Mouse (Mus musculus): ENCODE data around the gene Nyap1. TPM values are rescaled to one million over a fixed set of nuclear protein-coding genes. Genes with fewer than 3 reads are reported as not detected.

Gene Nyap1
- total RNA-seq (2021) = 10 to 100 TPM; 65.4 to 66.3 TPM

DNA sequence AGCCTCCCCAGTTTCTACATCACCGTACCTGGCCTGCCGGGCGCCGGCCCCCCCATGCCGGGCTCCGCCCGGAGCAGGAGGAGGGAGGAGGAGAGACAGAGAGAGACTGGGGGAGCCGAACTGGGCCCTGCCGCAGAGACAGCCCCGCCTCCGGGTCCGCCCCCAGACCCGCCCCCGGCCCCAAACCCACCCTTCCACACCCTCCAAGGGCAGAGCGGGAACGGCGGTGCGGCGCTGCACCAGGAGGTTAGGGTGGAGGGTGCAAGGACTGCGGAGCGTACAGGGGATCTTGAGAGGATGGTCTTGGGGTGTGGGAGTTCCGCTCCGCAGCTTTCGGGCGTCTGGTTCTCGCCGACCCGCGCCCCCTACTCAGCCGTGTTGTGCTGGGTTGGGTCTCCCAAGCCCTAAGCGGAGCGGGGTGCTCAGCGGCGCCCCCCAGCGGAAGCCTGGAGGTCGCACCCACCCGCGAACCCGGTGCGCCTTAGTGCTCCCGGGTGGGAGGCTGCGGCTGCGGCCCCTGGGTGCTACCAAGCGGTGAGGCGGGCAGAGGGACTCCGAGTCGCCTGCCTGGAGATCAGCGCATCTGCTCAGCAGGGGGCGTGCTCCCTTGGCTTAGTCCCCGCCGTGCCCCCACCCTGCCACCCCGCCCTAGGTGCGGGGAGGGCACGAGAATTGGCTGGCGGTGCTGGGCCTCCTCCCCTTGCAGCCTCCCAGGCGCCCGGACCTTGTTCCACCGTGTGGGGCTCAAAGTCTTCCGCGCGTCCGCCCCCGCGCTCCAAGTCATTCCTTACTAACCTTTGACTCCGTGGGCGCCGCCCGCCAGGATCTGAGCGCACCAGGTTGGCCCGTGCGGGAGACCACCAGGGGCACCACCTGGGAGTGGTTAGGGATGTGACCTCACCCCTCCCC lies at the start of gene Nyap1:
Gene Nyap1 (minus strand): TSS at position 585 of the 909 bp plus-strand sequence.
- peak; percentile 86 for DNase-seq

DNA sequence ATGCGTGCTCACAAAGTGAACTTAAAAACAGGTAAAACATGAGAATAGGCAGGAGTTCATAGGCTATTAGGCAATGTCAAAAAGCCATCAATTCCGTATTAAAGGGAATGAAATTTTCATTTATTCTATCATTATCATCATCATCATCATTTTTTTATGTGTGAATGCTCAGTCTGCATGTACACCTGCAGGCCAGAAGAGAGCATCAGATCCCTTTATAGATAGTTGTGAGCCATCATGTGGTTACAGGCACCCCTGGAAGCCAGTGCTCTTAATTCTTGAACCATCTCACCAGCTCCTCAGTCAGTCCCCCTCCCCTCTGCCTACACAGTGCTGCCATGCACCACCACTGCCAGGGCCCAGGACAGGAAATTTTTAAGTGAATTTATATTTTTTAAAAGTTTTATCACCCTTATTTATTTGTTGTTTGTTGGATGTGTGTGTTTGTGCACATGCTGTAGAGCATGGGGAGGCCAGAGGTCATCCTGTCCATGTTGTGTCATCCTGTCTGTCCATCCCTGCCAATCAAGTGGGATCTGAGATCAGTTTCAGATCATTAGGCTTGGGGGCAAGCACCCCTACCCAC lies 47.6 kb upstream of the Nyap1 start:
- no peak for DNase-seq

DNA sequence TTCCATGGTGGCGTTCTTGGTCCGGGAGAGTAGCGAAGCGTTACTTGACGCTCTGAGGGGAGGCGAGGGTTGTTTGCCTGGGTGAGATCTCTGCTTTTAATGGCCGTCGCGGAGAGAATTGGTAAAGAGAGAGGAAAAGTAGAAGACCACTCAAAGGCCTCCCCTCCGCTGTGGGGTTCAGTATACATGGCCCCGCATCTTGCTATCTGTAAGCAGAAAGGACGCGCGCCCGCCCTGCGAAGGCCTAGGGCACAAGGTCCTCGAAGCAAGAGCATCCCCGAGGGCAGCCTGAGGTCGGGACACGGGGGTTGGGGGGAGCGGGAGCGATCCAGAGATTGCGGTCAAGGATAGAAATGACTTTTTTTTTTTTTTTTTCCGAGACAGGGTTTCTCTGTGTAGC lies 46.8 kb upstream of the Nyap1 start:
- no peak for DNase-seq

DNA sequence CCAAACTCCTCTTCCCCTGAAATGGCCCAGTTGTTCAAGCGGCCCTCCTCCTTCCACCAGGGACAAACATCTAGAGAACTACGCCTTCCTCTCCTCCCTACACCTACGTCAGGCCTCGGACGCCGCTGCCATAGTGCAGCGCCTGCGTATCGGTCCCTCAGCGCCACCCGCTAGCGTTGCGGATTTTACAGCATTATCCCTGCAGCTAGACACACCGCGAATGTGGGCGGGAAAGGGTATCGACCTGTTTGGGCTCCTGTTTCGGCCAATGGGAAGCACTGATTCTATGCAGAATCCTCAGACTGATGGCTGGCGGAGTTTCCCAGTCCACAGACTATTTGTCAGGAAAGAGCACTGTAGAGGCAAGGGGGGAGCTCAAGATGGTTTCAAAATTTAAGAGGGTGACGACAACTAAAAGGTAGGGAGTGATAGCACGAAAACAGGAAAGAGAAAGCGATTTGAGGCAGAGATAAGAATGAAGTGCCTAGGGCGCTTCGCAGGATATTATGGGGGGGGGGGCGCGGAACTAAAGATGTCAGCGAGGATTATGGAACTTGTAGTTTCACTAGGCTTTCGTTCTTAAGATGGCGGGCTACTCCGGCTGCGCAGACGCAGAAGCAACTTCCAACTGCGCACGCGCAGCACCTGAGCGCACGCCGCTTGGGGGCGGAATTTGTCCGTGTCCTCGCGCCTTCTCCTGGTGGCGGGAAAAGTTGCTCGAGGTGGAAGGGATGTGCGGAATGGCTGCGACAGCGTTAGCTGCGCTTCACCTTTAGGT lies 45.9 kb upstream of the Nyap1 start, which contains the start of the genes Mepce and Zcwpw1:
Gene Mepce (minus strand): TSS at position 505 of the 778 bp plus-strand sequence.
Gene Zcwpw1 (plus strand): TSS at position 648 of the 778 bp plus-strand sequence.
- DNase-seq = peak; percentile 96 to 97

DNA sequence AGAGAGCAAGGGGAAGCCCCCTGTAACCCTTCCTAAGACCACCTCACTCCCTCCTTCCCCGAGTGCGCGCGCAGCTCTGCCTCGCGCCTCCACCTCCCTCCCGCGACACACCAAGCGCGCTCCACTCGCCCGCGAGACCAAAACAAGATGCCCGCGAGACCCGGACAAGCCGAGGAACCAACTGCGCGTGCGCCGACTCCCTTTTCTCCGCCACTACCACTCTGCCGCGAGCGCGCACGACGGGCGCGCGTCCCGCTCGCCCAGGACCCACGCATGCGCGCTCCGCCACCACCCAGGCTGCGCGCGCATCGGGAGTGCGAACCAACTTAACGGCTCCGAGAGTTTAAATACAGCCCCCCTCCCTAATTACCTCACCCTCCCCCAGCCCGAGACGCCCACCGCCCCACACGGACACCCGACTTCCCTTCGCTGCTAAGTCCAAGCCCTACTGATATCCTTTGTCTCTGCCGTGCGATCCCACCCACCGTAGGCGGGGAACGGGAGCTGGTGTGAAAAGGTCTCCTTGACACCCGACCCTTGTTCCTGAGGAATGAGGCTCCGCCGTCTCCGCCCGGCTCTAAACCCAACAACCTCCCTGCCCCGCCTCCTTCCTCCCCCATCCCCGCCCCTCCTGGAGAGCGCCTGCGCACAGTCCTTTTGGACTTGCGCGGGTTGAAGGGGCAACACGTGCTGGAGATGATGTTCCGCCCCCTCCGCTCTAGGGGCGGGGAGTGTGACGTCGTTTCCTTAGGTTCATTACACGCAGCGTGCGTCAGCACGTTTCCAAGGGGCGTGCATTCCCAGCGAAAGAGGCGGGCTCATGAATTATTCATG lies 44.9 kb upstream of the Nyap1 start:
- DNase-seq = peak; percentile 98 to 99

DNA sequence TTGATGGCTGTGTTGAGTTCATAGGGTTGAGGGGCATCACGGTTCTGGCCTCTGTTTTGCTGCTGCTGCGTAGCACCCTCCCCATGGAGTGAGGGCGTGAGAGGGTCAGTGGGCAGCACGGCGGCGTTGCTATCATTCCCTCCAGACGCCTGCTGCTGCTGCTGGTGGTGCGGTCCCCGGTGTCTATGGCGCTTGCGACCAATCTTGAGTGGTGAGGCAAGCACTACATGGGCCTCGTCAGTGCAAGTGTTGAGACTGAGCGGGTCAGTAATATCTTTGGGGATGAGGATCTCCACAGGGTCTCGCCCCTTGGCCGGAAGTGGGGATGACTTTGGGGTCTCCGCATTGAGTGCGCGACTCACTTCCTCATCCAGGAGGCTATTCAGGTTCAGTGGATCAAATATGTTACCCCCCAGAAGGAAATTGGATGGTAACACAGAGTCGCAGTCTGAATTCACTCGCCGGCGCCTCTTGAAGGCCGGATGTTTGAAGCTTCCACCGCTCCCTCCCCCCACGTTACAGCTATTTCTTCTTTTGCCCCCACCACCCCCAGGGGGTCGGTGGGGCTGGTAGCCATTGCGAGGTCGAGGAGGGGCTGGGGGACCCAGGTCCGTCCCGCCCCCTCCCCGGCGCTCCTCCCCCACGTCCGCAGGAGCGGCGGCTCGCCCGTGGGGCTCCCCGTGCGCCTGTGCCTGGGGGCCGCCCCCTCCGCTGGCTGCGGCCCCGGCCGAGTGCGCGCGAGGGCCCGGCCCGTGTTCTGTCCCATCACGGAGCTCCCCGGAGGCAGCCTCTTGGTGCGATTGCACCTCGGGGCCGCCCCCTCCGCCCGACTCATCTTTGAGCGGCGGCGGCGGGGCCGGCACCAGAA lies 44.0 kb upstream of the Nyap1 start:
- no peak for DNase-seq

DNA sequence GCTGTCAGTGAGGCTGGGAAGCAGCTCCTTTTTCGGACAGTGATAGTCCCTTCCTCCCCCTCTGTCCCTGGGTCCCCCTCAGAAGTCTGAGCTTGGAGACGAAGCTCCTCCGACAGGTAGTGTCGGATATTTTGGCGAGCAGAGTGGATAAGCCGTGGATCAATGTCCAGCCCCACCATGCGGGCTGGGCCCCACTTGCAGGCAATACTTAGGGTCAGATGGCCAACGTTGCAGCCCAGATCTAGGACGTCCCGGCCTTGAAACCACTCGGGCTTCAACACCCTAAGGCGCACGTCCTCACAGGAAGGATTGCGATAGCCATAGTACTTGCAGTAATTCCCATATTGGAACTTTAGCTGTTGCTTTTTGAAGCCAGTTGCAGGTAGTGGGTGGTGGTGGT lies 43.1 kb upstream of the Nyap1 start:
- no peak for DNase-seq

DNA sequence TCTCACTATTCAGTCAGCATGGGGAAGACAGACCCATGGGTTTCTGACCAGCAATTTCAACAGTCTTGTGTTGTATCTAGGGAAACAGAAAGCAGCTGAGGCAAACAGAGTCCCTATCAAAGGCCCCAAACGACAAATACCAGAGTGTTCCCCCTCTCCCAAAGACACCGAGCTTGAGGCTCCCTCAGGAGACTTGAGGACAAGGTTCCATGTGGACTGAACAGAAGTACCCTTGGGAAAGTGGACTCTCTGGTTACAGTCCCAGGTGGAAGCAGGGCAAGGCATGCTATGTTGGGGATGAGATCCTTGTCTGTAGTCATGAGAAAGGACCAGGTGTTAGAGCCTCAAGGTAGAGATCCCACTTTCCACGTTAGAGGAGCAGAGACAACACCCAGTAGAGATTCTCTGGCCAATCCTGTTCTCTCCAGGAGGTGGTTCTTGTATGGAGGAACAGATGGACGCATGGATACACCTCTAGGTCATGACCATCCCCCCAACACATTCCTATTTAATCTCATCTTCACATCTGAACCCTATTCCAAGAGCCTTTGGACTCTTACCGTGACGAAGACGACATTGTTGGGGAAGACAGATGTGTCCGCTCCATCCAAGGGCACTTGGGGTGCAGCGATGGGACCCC lies 42.6 kb upstream of the Nyap1 start:
- no peak for DNase-seq

DNA sequence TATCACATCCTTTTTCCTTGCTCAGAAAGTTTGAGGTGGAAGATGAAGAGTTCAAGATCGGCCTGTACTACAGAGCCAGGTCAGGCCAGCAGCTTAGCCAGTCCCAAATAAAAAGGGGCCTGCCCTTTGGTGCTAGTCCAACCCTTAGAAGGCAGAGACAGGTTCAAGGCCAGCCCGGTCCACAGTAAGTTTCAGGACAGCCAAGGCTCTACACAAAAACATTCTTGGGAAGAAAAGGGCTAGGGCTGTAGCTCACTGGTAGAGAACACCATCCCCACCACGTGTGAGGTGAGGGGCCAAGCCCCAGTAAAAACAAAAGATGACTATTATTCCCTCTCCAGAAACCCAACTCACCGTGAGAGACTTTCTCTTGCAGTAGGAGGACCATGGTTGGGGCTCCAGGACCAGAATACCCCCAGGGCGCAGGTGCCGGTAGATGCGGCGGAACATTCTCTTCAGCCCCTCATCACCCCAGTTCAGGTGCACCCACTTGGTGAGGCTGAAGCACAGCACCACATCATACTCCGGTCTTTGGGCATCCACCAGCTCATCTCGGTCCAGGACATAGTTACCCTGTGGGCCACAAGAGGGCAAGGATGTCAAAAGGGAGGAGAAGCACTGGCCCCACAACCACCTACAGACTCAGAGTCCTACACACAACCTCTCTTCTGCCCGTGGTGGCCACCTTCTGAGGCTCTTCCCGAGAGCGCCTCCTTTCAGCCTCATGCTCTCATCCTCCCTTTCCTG lies 41.5 kb upstream of the Nyap1 start:
- DNase-seq = no peak

DNA sequence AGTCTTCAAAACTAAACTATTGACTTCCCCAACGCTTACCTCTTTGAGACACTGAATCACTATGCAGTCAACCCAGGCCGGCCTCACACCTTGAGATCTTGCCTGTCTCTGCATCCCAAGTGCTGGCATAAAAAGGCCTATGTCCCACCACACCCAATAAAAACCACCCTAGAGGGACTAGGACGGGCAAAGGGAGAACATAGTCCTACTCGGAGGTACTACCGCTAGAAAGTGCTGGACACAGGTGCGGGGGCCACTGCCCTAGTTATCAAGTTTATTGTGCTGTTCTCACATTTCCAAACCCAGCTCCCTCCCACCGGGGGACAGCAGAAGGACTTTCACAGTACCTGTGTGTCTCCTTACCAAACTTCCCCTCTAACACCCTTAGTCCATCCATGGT lies 40.3 kb upstream of the Nyap1 start:
- DNase-seq = no peak

DNA sequence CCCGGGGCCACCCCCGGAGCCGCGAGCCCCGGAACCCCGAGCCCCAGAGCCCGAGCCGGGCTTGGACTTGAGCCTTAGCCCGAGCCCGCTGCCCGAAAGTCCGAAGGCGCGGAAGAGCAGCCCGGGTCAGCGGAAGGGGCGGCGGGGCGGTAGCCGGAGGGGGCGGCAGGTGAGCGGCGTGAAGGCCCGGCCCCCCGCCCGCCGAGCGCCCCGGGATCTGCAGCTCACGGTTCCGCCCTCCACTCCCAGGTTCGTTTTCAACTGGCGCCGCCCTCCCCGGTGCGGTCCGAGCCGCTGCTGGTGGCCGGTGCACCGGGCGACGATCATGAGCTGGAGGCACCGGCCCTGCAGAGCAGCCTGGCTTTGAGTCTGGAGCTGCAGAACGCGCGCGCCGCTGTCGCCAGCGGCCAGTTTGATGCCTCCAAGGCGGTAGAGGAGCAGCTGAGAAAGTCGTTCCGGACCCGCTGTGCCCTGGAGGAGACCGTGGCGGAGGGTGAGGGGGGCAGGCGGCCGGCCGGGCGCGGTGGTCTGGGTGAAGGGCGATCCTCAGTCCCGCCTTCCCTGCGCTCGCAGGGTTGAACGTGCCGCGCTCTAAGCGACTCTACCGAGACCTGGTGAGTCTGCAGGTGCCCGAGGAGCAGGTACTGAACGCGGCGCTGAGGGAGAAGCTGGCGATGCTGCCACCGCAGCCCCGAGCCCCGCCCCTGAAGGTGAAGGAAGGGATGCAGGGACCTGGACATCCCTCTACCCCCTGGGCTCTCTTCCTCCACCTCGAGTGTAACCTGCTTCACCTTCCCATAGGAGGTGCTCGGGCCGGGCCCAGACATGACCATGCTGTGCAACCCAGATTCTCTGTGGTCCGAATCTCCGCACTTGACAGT lies 37.9 kb upstream of the Nyap1 start:
- DNase-seq = no peak

DNA sequence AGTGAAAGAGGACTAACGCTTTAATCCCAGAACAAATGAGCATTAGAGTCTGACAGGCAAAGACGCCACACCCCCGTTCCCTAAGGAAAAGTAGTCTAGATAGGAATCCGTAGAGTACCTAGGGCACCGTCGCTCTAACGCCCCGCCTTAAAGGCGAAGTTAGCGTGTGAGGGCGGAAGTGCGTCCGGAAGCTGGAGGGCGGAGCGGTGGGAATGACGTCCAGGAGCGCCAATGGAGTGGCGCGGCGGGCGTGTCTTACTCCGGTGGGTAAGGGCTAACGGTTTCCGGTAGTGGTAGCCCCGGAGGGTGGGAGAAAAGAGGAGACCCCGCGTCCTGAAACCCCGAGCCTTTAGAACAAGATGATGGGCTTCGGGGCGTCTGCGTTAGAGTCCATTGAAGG lies 37.2 kb upstream of the Nyap1 start, which contains the start of gene Ppp1r35:
Gene Ppp1r35 (plus strand): TSS at position 215 of the 400 bp plus-strand sequence.
- DNase-seq = peak; percentile 96 to 97

DNA sequence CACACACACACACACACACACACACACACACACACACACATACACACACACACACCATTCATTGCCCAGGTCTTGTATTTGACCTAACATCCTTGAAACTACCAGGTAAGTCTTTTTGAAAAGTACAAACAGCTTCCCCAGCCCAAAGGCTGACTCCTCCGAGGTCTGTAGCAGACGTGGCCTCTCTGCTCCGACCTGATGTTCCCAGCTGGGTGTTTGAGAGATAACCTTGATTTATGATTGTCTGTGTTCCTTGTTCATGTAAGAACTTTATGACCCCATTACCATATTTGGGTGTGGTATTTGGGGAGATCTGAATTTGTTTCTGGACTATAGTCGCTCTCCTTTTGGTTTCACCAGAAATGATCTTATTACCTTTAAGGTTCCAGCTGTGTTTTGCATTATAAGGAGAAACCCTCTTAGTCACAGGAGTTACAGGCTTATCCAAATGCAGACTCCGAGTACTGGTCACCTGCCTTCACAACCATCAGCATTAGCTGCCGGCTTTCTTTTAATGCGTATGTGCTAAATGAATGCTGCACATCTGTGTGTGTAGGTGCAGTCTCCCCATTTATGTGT lies 35.9 kb upstream of the Nyap1 start:
- no peak for DNase-seq

DNA sequence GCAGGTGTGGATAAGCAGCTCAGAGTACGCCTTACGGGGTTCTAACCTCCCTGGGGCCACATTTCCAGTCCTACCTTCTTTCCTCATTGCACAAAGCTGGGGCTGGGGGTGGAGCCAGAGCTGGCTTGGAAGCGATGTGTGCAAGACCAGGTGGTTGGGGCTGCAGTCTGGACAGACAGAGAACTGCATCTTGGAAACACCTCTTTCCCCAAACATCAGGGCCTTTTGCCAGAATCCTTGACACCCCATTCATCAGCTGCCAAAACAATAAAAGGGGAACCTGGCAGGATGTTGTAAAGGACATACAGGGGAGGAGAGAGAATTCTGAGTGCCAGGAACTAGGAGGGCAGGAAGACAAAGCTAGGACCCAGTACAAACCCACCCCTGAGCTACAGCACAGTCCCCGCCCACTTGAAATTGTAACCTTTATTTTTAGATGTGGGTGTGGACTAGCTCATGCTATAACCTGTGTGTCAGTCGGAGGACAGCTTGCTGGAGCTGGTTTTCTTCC lies 35.1 kb upstream of the Nyap1 start:
- no peak for DNase-seq

DNA sequence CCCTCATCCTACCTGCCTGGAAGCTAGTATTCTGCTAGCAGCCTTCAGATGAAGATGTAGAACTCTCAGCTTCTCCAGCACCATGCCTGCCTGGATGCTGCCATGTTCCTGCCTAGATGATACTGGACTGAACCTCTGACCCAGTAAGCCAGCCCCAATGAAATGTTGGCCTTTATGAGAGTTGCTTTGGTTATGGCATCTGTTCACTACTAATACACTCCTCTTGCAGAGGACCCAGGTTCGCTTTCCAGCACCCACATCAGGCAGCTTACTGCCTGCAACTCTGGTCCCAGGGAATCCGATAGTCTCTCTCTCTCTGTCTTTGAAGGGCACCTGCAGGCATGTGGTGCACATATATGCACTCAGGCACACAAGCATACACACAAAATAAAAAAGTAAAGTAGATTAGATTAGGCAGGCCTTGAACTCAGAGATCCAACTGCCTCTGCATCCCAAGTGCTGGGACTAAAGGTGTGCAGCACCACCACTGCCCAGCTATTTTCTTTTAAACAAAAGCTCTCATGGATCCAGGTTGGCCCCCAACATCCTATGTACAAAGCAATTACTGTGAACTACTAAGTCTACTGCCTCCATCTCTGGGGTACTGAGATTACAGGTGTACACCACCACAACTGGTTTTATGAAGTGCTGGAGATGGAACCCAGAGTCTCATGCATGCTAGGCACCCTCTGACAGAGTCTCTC lies 34.3 kb upstream of the Nyap1 start:
- no peak for DNase-seq

DNA sequence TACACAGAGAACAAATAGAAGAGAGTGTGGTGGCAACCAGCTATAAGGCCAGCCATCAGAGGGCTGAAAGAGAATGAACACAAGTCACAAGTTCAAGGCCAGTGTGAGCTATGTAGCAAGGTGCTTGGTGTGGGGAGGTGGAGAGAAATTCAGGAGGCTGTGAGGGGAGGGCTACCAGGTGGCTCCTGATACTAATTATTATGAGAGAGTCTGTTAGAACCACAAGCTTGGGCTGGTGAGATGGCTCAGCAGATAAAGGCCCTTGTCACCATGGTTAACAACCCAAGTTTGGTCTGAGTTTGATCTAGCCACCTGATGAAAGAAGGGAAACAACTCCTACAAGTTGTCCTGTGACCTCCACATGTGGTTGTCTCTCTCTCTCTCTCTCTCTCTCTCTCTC lies 31.3 kb upstream of the Nyap1 start:
- no peak for DNase-seq

DNA sequence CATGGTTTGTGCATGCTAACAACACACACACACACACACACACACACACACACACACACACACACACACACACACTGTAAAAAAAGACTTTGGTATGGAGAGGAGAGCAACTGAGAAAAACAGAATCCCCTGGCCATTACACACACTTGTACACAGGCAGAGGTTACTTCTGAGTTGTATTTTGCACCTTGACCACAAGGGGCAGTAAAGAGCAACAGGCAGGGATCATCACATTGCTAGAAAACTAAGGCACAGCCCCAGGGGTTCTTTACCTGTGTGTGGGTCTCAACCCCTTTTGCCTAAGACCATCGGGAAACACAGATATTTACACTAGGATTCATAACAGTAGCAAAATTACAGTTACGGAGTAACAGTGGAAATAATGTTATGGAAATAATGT lies 29.3 kb upstream of the Nyap1 start:
- no peak for DNase-seq

Measured in layer of hippocampus, postnatal 36 days (tissue).